Comparison of ENCODE assay signal across 12 mouse cellular contexts in genomic region chr13:103027456-103028078, GRCm38 (mm10).
A peak's percentile ranks its signal among the peaks of the same experiment; 100 is the strongest.
DNase-seq lines count a peak whose midpoint lies in the region; ATAC-seq and TF ChIP-seq lines count a peak whose summit lies in the region.
"Had no signal": no experiment of that assay in that cellular context is flagged by ENCODE, and none has a peak within 500 bp of the region (broad histone marks: within the 10 kb centered on the region; RNA-seq: fewer than 3 reads in every experiment).

No protein-coding gene starts in this region.

- 63% methylated on average over 17 of the region's 17 CpGs for WGBS in hindbrain, embryonic 10.5 days
- WGBS in hindbrain, embryonic 14.5 days, result 53% methylated on average over 17 of the region's 17 CpGs
- 24% methylated on average over 17 of the region's 17 CpGs for WGBS in embryonic facial prominence, embryonic 13.5 days
- 15% methylated on average over 17 of the region's 17 CpGs for whole genome bisulfite sequencing in limb, embryonic 14.5 days
- 87% methylated on average over 17 of the region's 17 CpGs for WGBS in lung, adult 2 months

- H3K4me3 ChIP-seq in hindbrain, embryonic 10.5 days, result no peak overlapping the region
- H3K4me3 ChIP-seq in hindbrain, embryonic 14.5 days (replicated peaks; ENCODE audit: low read length), result no peak overlapping the region
- H3K4me3 ChIP-seq in embryonic facial prominence, embryonic 13.5 days, result no peak overlapping the region
- no peak overlapping the region for H3K4me3 ChIP-seq in limb, embryonic 14.5 days (replicated peaks; ENCODE audit: low read length)
- no peak overlapping the region for H3K4me3 ChIP-seq in lung, adult 2 months (replicated peaks; ENCODE audit: extremely low read depth, low read depth, low read length)
- H3K4me3 ChIP-seq: heart, embryonic 15.5 days; intestine, embryonic 15.5 days had no signal

- no peak overlapping the region for H3K27ac ChIP-seq in hindbrain, embryonic 10.5 days
- no peak overlapping the region for H3K27ac ChIP-seq in hindbrain, embryonic 14.5 days
- no peak overlapping the region for H3K27ac ChIP-seq in embryonic facial prominence, embryonic 13.5 days
- no peak overlapping the region for H3K27ac ChIP-seq in limb, embryonic 14.5 days (replicated peaks; ENCODE audit: low read depth, low read length)
- H3K27ac ChIP-seq: heart, embryonic 15.5 days; intestine, embryonic 15.5 days had no signal

- no peak overlapping the region for H3K4me2 ChIP-seq in hindbrain, embryonic 14.5 days (replicated peaks)
- peak overlapping the region; percentile 24 for H3K4me2 ChIP-seq in embryonic facial prominence, embryonic 13.5 days
- H3K4me2 ChIP-seq in limb, embryonic 14.5 days (replicated peaks; ENCODE audit: low read depth, low read length, severe bottlenecking), result peak overlapping the region; percentile 23
- H3K4me2 ChIP-seq: heart, embryonic 15.5 days; intestine, embryonic 15.5 days had no signal

- ATAC-seq in hindbrain, embryonic 14.5 days (ENCODE audit: low FRiP score), result no peak
- no peak for ATAC-seq in embryonic facial prominence, embryonic 13.5 days (ENCODE audit: insufficient number of reproducible peaks, insufficient read depth, low FRiP score, low TSS enrichment, low read depth)
- peak; percentile 70; the same call in 1 of the 2 replicates for ATAC-seq in limb, embryonic 14.5 days (ENCODE audit: low FRiP score, low read depth)
- ATAC-seq in activated CD4-positive, CD25-positive, alpha-beta regulatory T cell, adult 4 months, result no peak
- ATAC-seq: intestine, embryonic 15.5 days; liver, postnatal 0 days had no signal

- no peak for TF ChIP-seq POLR2A in limb, embryonic 14.5 days (IDR thresholded peaks at IDR 0.05; ENCODE audit: borderline replicate concordance, extremely low read depth, insufficient read depth, insufficient read length)
- TF ChIP-seq POLR2A in lung, adult 2 months (IDR thresholded peaks at IDR 0.05; ENCODE audit: borderline replicate concordance, extremely low read depth, low read depth, low read length), result no peak

- H3K27me3 ChIP-seq in hindbrain, embryonic 10.5 days (ENCODE audit: insufficient read depth, poor library complexity, severe bottlenecking), result no peaks in the 10 kb centered on the region
- no peaks in the 10 kb centered on the region for H3K27me3 ChIP-seq in hindbrain, embryonic 14.5 days (ENCODE audit: control insufficient read depth, insufficient read depth, low read length)
- peaks cover 6% of the 10 kb centered on the region; the same call in 1 of the 2 replicates for H3K27me3 ChIP-seq in embryonic facial prominence, embryonic 13.5 days
- 0 out of 2 replicates have a peak, but pooled peaks cover 5% of the 10 kb centered on the region for H3K27me3 ChIP-seq in limb, embryonic 14.5 days (ENCODE audit: control insufficient read depth, insufficient read depth, low read length)
- H3K27me3 ChIP-seq: heart, embryonic 15.5 days; intestine, embryonic 15.5 days had no signal

- peaks cover 20% of the 10 kb centered on the region for H3K4me1 ChIP-seq in hindbrain, embryonic 10.5 days (replicated peaks)
- peaks cover 4% of the 10 kb centered on the region; the same call in 1 of the 2 replicates for H3K4me1 ChIP-seq in hindbrain, embryonic 14.5 days (replicated peaks; ENCODE audit: control insufficient read depth, insufficient read depth, low read length)
- H3K4me1 ChIP-seq in embryonic facial prominence, embryonic 13.5 days, result peaks cover 22% of the 10 kb centered on the region
- peaks cover 22% of the 10 kb centered on the region for H3K4me1 ChIP-seq in limb, embryonic 14.5 days (ENCODE audit: control insufficient read depth, insufficient read depth, low read length)
- H3K4me1 ChIP-seq in lung, adult 2 months (ENCODE audit: control insufficient read depth, insufficient read depth, low read length), result no peaks in the 10 kb centered on the region
- H3K4me1 ChIP-seq: intestine, embryonic 15.5 days had no signal

- intact Hi-C loops in left cerebral cortex, postnatal 25 days (cut with DNase I), result no loop called here

- H3K9ac ChIP-seq in hindbrain, embryonic 14.5 days, result no peak overlapping the region
- no peak overlapping the region for H3K9ac ChIP-seq in embryonic facial prominence, embryonic 13.5 days
- H3K9ac ChIP-seq in limb, embryonic 14.5 days (ENCODE audit: low read depth, low read length, severe bottlenecking), result no peak overlapping the region
- H3K9ac ChIP-seq: heart, embryonic 15.5 days; intestine, embryonic 15.5 days; liver, postnatal 0 days had no signal

- no peaks in the 10 kb centered on the region for H3K36me3 ChIP-seq in hindbrain, embryonic 10.5 days
- H3K36me3 ChIP-seq in hindbrain, embryonic 14.5 days (replicated peaks; ENCODE audit: control insufficient read depth, insufficient read depth), result no peaks in the 10 kb centered on the region
- no peaks in the 10 kb centered on the region for H3K36me3 ChIP-seq in embryonic facial prominence, embryonic 13.5 days
- H3K36me3 ChIP-seq in limb, embryonic 14.5 days (ENCODE audit: control insufficient read depth, insufficient read depth, low read length), result no peaks in the 10 kb centered on the region
- H3K36me3 ChIP-seq: heart, embryonic 15.5 days; intestine, embryonic 15.5 days had no signal

- no peak for TF ChIP-seq CTCF in lung, adult 2 months (IDR thresholded peaks at IDR 0.05; ENCODE audit: insufficient read depth, low read length)

- DNase-seq in hindbrain, embryonic 10.5 days (ENCODE audit: low spot score), result peak; percentile 20
- no peak for DNase-seq in hindbrain, embryonic 14.5 days (ENCODE audit: low spot score)
- peak; percentile 77 for DNase-seq in embryo, embryonic 10.5 days (ENCODE audit: low spot score)
- DNase-seq in limb, embryonic 14.5 days (ENCODE audit: low spot score), result peak; percentile 70
- DNase-seq in lung, adult 2 months, result no peak
- no peak for DNase-seq in left cerebral cortex, postnatal 25 days (ENCODE audit: low spot score in 2 of 2)
- DNase-seq: cerebellum, postnatal 25 days; liver, postnatal 0 days had no signal

- H3K9me3 ChIP-seq in hindbrain, embryonic 10.5 days, result no peaks in the 10 kb centered on the region
- no peaks in the 10 kb centered on the region for H3K9me3 ChIP-seq in hindbrain, embryonic 14.5 days (ENCODE audit: control insufficient read depth, low read length)
- H3K9me3 ChIP-seq in embryonic facial prominence, embryonic 13.5 days, result no peaks in the 10 kb centered on the region
- no peaks in the 10 kb centered on the region for H3K9me3 ChIP-seq in limb, embryonic 14.5 days (ENCODE audit: control insufficient read depth, low read length)
- H3K9me3 ChIP-seq: heart, embryonic 15.5 days; intestine, embryonic 15.5 days had no signal

Comparison
In these comparisons a context has a peak if more than half of its experiments do, and no peak if none do; other contexts are left out.
1. DNase-seq: peak in hindbrain, embryonic 10.5 days (single experiment), embryo, embryonic 10.5 days (single experiment) and limb, embryonic 14.5 days (single experiment); none in hindbrain, embryonic 14.5 days (single experiment), lung, adult 2 months (single experiment) and left cerebral cortex, postnatal 25 days (0 of 2).